Mouse (Mus musculus): ENCODE results near the gene Plk4. TPM values are rescaled to one million over a fixed set of nuclear protein-coding genes. Genes with fewer than 3 reads are reported as not detected.
A peak's percentile ranks its signal among the peaks of the same experiment; 100 is the strongest.

Plk4 gene
- total RNA-seq, 1 experiment = 67.7 TPM

- H3K9me3 ChIP-seq (ENCODE audit: control insufficient read depth, insufficient read depth, low read depth, low read length) = no peaks in the 10 kb centered on the region
- TF ChIP-seq MAFK (IDR thresholded peaks at IDR 0.05; ENCODE audit: insufficient read depth, low read depth, low read length) = no peak
- no peak for TF ChIP-seq ZC3H11A (IDR thresholded peaks at IDR 0.05; ENCODE audit: borderline replicate concordance, low read depth, low read length)
- no peak for TF ChIP-seq HCFC1 (IDR thresholded peaks at IDR 0.05; ENCODE audit: borderline replicate concordance, insufficient read depth, low read length)
- no peak for TF ChIP-seq CHD2 (IDR thresholded peaks at IDR 0.05; ENCODE audit: low read depth, low read length)
- TF ChIP-seq ZNF384 (IDR thresholded peaks at IDR 0.05; ENCODE audit: low read depth, low read length) = no peak
- H3K4me3 ChIP-seq (ENCODE audit: insufficient read depth in 1 of 2, low read depth in 1 of 2, low read length in 2 of 2, poor library complexity in 1 of 2, severe bottlenecking in 1 of 2) = no peak overlapping the region
- DNase-seq (ENCODE audit: low read depth, low spot score) = no peak
- H3K27ac ChIP-seq (ENCODE audit: insufficient read depth, low read depth, low read length, poor library complexity, severe bottlenecking) = no peak overlapping the region
- peaks cover 3% of the 10 kb centered on the region; the same call in 1 of the 2 replicates for H3K36me3 ChIP-seq (ENCODE audit: control insufficient read depth, insufficient read depth, low read length, poor library complexity, severe bottlenecking)
- H3K9ac ChIP-seq (ENCODE audit: insufficient read depth, low read depth, low read length, poor library complexity, severe bottlenecking) = no peak overlapping the region
- H3K4me1 ChIP-seq (ENCODE audit: control insufficient read depth in 2 of 2, insufficient read depth in 2 of 2, low read length in 2 of 2, poor library complexity in 1 of 2) = peaks cover 2 to 4% of the 10 kb centered on the region in 2 experiments; a peak in 3 of 4 replicates
- in situ Hi-C loops (cut with MboI; ENCODE audit: low sequenced_read_pairs in 2 of 2, unreplicated experiment in 2 of 2) = no loop called here
These were observed 1.8 kb upstream of the Plk4 start for GRCm38 (mm10) chr3:40798054-40798453.

GRCm38 (mm10) chr3:40798500-40798899, 1.3 kb upstream of the Plk4 start:
- Histone ChIP-seq H3K9ac (ENCODE audit: insufficient read depth, low read depth, low read length, poor library complexity, severe bottlenecking) (no peak overlapping the region), H3K4me1 (ENCODE audit: control insufficient read depth in 2 of 2, insufficient read depth in 2 of 2, low read length in 2 of 2, poor library complexity in 1 of 2) (peaks cover 2 to 4% of the 10 kb centered on the region in 2 experiments; a peak in 3 of 4 replicates), H3K9me3 (ENCODE audit: control insufficient read depth, insufficient read depth, low read depth, low read length) (no peaks in the 10 kb centered on the region), H3K4me3 (ENCODE audit: insufficient read depth in 1 of 2, low read depth in 1 of 2, low read length in 2 of 2, poor library complexity in 1 of 2, severe bottlenecking in 1 of 2) (no peak overlapping the region), H3K27ac (ENCODE audit: insufficient read depth, low read depth, low read length, poor library complexity, severe bottlenecking) (no peak overlapping the region), H3K36me3 (ENCODE audit: control insufficient read depth, insufficient read depth, low read length, poor library complexity, severe bottlenecking) (peaks cover 3% of the 10 kb centered on the region; the same call in 1 of the 2 replicates)
- peak; percentile 52 for DNase-seq (ENCODE audit: low read depth, low spot score)
- TF ChIP-seq ZC3H11A (IDR thresholded peaks at IDR 0.05; ENCODE audit: borderline replicate concordance, low read depth, low read length) = no peak
- TF ChIP-seq CHD2 (IDR thresholded peaks at IDR 0.05; ENCODE audit: low read depth, low read length) = no peak
- no peak for TF ChIP-seq MAFK (IDR thresholded peaks at IDR 0.05; ENCODE audit: insufficient read depth, low read depth, low read length)
- no peak for TF ChIP-seq ZNF384 (IDR thresholded peaks at IDR 0.05; ENCODE audit: low read depth, low read length)
- no peak for TF ChIP-seq HCFC1 (IDR thresholded peaks at IDR 0.05; ENCODE audit: borderline replicate concordance, insufficient read depth, low read length)
- in situ Hi-C loops (cut with MboI; ENCODE audit: low sequenced_read_pairs in 2 of 2, unreplicated experiment in 2 of 2) = no loop called here

GRCm38 (mm10) chr3:40800373-40800823, 579 bp downstream of the Plk4 start:
- Histone ChIP-seq H3K9me3 (ENCODE audit: control insufficient read depth, insufficient read depth, low read depth, low read length) (no peaks in the 10 kb centered on the region), H3K36me3 (ENCODE audit: control insufficient read depth, insufficient read depth, low read length, poor library complexity, severe bottlenecking) (peaks cover 7% of the 10 kb centered on the region), H3K4me3 (ENCODE audit: insufficient read depth in 1 of 2, low read depth in 1 of 2, low read length in 2 of 2, poor library complexity in 1 of 2, severe bottlenecking in 1 of 2) (peak overlapping the region; percentile 82 to 100), H3K9ac (ENCODE audit: insufficient read depth, low read depth, low read length, poor library complexity, severe bottlenecking) (peak overlapping the region; percentile 94), H3K27ac (ENCODE audit: insufficient read depth, low read depth, low read length, poor library complexity, severe bottlenecking) (peak overlapping the region; percentile 72), H3K4me1 (ENCODE audit: control insufficient read depth in 2 of 2, insufficient read depth in 2 of 2, low read length in 2 of 2, poor library complexity in 1 of 2) (peaks cover 2 to 4% of the 10 kb centered on the region in 2 experiments; a peak in 3 of 4 replicates)
- no peak for DNase-seq (ENCODE audit: low read depth, low spot score)
- TF ChIP-seq ZC3H11A (IDR thresholded peaks at IDR 0.05; ENCODE audit: borderline replicate concordance, low read depth, low read length) = no peak
- TF ChIP-seq CHD2 (IDR thresholded peaks at IDR 0.05; ENCODE audit: low read depth, low read length) = no peak
- no peak for TF ChIP-seq MAFK (IDR thresholded peaks at IDR 0.05; ENCODE audit: insufficient read depth, low read depth, low read length)
- no peak for TF ChIP-seq ZNF384 (IDR thresholded peaks at IDR 0.05; ENCODE audit: low read depth, low read length)
- TF ChIP-seq HCFC1 (IDR thresholded peaks at IDR 0.05; ENCODE audit: borderline replicate concordance, insufficient read depth, low read length) = no peak
- in situ Hi-C loops (cut with MboI; ENCODE audit: low sequenced_read_pairs in 2 of 2, unreplicated experiment in 2 of 2) = no loop called here

GRCm38 (mm10) chr3:40806871-40807270, 7.1 kb downstream of the Plk4 start:
- DNase-seq (ENCODE audit: low read depth, low spot score) = no peak
- Histone ChIP-seq H3K4me1 (ENCODE audit: control insufficient read depth in 2 of 2, insufficient read depth in 2 of 2, low read length in 2 of 2, poor library complexity in 1 of 2) (no peaks in the 10 kb centered on the region), H3K9me3 (ENCODE audit: control insufficient read depth, insufficient read depth, low read depth, low read length) (no peaks in the 10 kb centered on the region), H3K4me3 (ENCODE audit: insufficient read depth in 1 of 2, low read depth in 1 of 2, low read length in 2 of 2, poor library complexity in 1 of 2, severe bottlenecking in 1 of 2) (no peak overlapping the region), H3K9ac (ENCODE audit: insufficient read depth, low read depth, low read length, poor library complexity, severe bottlenecking) (no peak overlapping the region), H3K36me3 (ENCODE audit: control insufficient read depth, insufficient read depth, low read length, poor library complexity, severe bottlenecking) (peaks cover 23% of the 10 kb centered on the region), H3K27ac (ENCODE audit: insufficient read depth, low read depth, low read length, poor library complexity, severe bottlenecking) (no peak overlapping the region)
- TF ChIP-seq ZC3H11A (IDR thresholded peaks at IDR 0.05; ENCODE audit: borderline replicate concordance, low read depth, low read length) (no peak), CHD2 (IDR thresholded peaks at IDR 0.05; ENCODE audit: low read depth, low read length) (no peak), MAFK (IDR thresholded peaks at IDR 0.05; ENCODE audit: insufficient read depth, low read depth, low read length) (no peak), ZNF384 (IDR thresholded peaks at IDR 0.05; ENCODE audit: low read depth, low read length) (no peak), HCFC1 (IDR thresholded peaks at IDR 0.05; ENCODE audit: borderline replicate concordance, insufficient read depth, low read length) (no peak)
- in situ Hi-C loops (cut with MboI; ENCODE audit: low sequenced_read_pairs in 2 of 2, unreplicated experiment in 2 of 2) = no loop called here

All from ES-E14 (cell line).